Mouse (Mus musculus) megakaryocyte-erythroid progenitor cell, adult 5-6 weeks (primary cell): ENCODE measurements around the gene Gpatch8. TPM values are rescaled to one million over a fixed set of nuclear protein-coding genes. Genes with fewer than 3 reads are reported as not detected.

Source experiments
- ATAC-seq: replicated peaks from 2 replicates; pipeline ENCODE4 v1.8.0; 2016; ENCODE audit warnings: mild to moderate bottlenecking, inconsistent platforms; ENCODE audit not compliant: severe bottlenecking, poor library complexity, low FRiP score, low TSS enrichment
- total RNA-seq, 2 experiments: library from RNA; stranded (forward) in 1 of 2; stranded (reverse) in 1 of 2; fragments of 200-1000, 215-1000 nt in 1 of 2; fragments of >200 nt in 1 of 2; fragmentation: Nextera tagmentation in 1 of 2; gene quantifications; 2 replicates each; pipeline ENCODE4 v1.2.3; 2014 to 2017

Gene Gpatch8
- total RNA-seq (2014; fragmentation: Nextera tagmentation) (44.9 and 47.2 TPM in 2 replicates), total RNA-seq (2017) (34.3 and 38.2 TPM in 2 replicates)

GRCm38 (mm10) chr11:102556031-102556715 lies at the start of gene Gpatch8:
Gene Gpatch8, minus strand, starts transcription at chr11:102556392.
- peak; percentile 92 for ATAC-seq

GRCm38 (mm10) chr11:102604777-102605552 lies 48.8 kb upstream of the Gpatch8 start:
- no peak for ATAC-seq

- ATAC-seq, result 0 out of 2 replicates have a peak, but pooled peaks have one; percentile 24
Observed at GRCm38 (mm10) chr11:102604010-102604584, 47.9 kb upstream of the Gpatch8 start, which contains the start of gene Fzd2. Gene Fzd2, plus strand, starts transcription at chr11:102604396.

- ATAC-seq, result no peak
Observed at GRCm38 (mm10) chr11:102603496-102603850, 47.3 kb upstream of the Gpatch8 start.

GRCm38 (mm10) chr11:102602816-102603495 lies 46.8 kb upstream of the Gpatch8 start:
- ATAC-seq, result no peak

GRCm38 (mm10) chr11:102599912-102600311 lies 43.7 kb upstream of the Gpatch8 start:
- no peak for ATAC-seq

GRCm38 (mm10) chr11:102595341-102595820 lies 39.2 kb upstream of the Gpatch8 start:
- ATAC-seq, result no peak

GRCm38 (mm10) chr11:102587554-102587953 lies 31.4 kb upstream of the Gpatch8 start:
- no peak for ATAC-seq

- no peak for ATAC-seq
Observed at GRCm38 (mm10) chr11:102586445-102587130, 30.4 kb upstream of the Gpatch8 start.

- ATAC-seq, result no peak
Observed at GRCm38 (mm10) chr11:102582736-102583135, 26.5 kb upstream of the Gpatch8 start.

GRCm38 (mm10) chr11:102582016-102582610 lies 25.9 kb upstream of the Gpatch8 start:
- ATAC-seq, result no peak

- ATAC-seq, result no peak
Observed at GRCm38 (mm10) chr11:102581281-102582015, 25.3 kb upstream of the Gpatch8 start.

- ATAC-seq, result no peak
Observed at GRCm38 (mm10) chr11:102580034-102580330, 23.8 kb upstream of the Gpatch8 start.

GRCm38 (mm10) chr11:102579165-102580033 lies 23.2 kb upstream of the Gpatch8 start, which contains the start of gene Gm11627:
Gene Gm11627, minus strand, starts transcription at chr11:102579461.
- ATAC-seq, result no peak

GRCm38 (mm10) chr11:102578341-102579118 lies 22.3 kb upstream of the Gpatch8 start:
- ATAC-seq, result peak; percentile 89

GRCm38 (mm10) chr11:102576050-102576754 lies 20.0 kb upstream of the Gpatch8 start:
- no peak for ATAC-seq
